Mouse (Mus musculus): Measurements from ENCODE around the gene Igfbp5. TPM values are rescaled to one million over a fixed set of nuclear protein-coding genes. Genes with fewer than 3 reads are reported as not detected.

Gene Igfbp5
- polyA plus RNA-seq, 1 experiment from 2014 or later: 131 TPM

DNA sequence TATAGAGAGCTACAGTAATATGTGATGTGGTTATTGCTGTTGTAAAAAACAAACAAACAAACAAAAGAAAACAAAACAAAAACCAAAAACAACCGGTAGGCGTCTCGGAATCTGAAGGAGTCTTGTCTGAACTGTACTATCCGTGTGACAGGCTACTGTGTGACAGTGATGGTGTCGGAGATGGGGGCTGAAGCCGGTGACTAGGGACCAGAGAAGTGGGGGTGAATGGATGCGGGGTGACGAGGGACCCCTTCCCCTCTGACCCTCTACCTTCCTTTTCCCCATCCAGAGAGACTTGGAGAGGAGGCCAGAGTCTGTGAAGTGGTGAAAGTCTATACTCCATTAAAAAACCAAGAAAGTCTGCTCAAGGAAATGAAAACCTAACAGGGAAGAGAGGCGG, 16.4 kb downstream of the Igfbp5 start:
- Histone ChIP-seq H3K27me3 (no peaks in the 10 kb centered on the region), H3K27ac (replicated peaks) (no peak overlapping the region), H3K4me3 (replicated peaks) (no peak overlapping the region), H3K9me3 (replicated peaks) (no peaks in the 10 kb centered on the region), H3K9ac (no peak overlapping the region), H3K4me1 (peaks cover 8% of the 10 kb centered on the region), H3K4me2 (replicated peaks) (no peak overlapping the region), H3K36me3 (peaks cover 50% of the 10 kb centered on the region)
- WGBS: 81% methylated on average over 9 of the region's 9 CpGs
- ATAC-seq (ENCODE audit: insufficient number of reproducible peaks, low FRiP score, low TSS enrichment, low read depth): no peak

GRCm38 (mm10) chr1:72857631-72858030, 17.1 kb downstream of the Igfbp5 start:
- H3K4me2 ChIP-seq (replicated peaks): no peak overlapping the region
- peaks cover 44% of the 10 kb centered on the region for H3K36me3 ChIP-seq
- H3K4me1 ChIP-seq: peaks cover 8% of the 10 kb centered on the region
- no peak overlapping the region for H3K27ac ChIP-seq (replicated peaks)
- no peaks in the 10 kb centered on the region for H3K27me3 ChIP-seq
- 63% methylated on average over 5 of the region's 5 CpGs for WGBS
- H3K4me3 ChIP-seq (replicated peaks): no peak overlapping the region
- H3K9me3 ChIP-seq (replicated peaks): no peaks in the 10 kb centered on the region
- no peak overlapping the region for H3K9ac ChIP-seq
- ATAC-seq (ENCODE audit: insufficient number of reproducible peaks, low FRiP score, low TSS enrichment, low read depth): no peak

- H3K4me3 ChIP-seq (replicated peaks): no peak overlapping the region
- H3K27me3 ChIP-seq: no peaks in the 10 kb centered on the region
- peak; percentile 12; the same call in 1 of the 2 replicates for ATAC-seq (ENCODE audit: insufficient number of reproducible peaks, low FRiP score, low TSS enrichment, low read depth)
- no peak overlapping the region for H3K4me2 ChIP-seq (replicated peaks)
- H3K4me1 ChIP-seq: peaks cover 8% of the 10 kb centered on the region
- peaks cover 43% of the 10 kb centered on the region for H3K36me3 ChIP-seq
- H3K9me3 ChIP-seq (replicated peaks): no peaks in the 10 kb centered on the region
- H3K27ac ChIP-seq (replicated peaks): no peak overlapping the region
- no peak overlapping the region; the same call in 1 of the 2 replicates for H3K9ac ChIP-seq
- WGBS: 83% methylated on average over 7 of the region's 7 CpGs
Observed at GRCm38 (mm10) chr1:72857142-72857541, 17.5 kb downstream of the Igfbp5 start.

DNA sequence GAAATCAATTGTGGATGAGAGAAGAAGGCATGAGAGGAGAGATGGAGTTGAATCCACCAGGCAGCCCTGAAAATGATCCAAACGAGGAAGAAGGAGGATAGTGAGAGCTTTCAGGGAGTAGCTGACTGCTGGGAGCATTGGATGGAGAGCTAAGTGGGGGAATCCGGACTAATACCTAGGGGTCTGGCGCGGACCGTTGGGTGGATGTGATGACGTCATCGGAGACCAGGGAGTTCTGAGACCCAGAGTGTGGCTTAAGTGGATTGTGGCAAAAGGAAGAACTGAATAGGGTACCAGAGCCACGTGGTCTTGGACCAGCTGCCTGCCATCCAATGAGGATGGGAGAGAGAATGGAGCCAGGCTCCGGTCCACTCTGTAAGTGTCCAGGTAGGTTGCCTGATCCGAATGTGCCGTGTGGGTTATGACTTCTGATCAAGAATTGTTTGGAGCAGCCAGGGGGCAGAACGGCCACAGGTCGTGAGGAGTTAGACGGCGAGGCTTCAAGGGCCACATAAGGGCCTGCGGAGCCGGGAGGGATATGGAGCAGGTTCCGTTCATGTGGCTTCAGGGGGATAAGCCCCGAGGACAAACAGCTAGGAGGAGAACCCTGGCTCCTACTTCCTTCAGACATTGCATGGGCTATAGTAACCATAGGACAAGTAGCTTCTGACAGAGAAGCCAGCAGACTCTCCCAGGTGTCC, 18.3 kb downstream of the Igfbp5 start:
- H3K36me3 ChIP-seq: peaks cover 41% of the 10 kb centered on the region
- no peaks in the 10 kb centered on the region for H3K9me3 ChIP-seq (replicated peaks)
- H3K27ac ChIP-seq (replicated peaks): no peak overlapping the region
- H3K4me3 ChIP-seq (replicated peaks): no peak overlapping the region
- no peaks in the 10 kb centered on the region for H3K27me3 ChIP-seq
- H3K4me1 ChIP-seq: peaks cover 8% of the 10 kb centered on the region
- H3K9ac ChIP-seq: no peak overlapping the region
- WGBS: 78% methylated on average over 19 of the region's 19 CpGs
- ATAC-seq (ENCODE audit: insufficient number of reproducible peaks, low FRiP score, low TSS enrichment, low read depth): peak; percentile 42
- H3K4me2 ChIP-seq (replicated peaks): no peak overlapping the region

DNA sequence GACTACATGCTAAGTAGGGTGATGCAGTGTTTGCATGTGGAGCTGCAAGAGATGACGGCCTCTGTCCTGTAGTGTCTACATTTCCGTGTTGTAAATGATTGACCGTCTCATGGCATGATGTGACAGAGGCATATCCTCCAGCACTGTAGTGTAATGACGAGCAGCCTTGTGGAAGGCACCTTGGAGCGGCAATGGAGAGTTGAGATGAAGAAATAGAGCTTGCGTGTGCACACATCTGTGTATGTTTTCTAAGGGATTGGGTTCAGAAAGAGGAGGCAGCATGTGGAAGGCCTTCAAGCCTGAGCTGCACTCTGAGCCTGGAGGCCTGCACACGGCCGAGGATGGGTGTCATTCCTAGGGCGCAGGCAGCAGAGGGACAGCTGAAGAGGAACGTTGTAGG, 19.0 kb downstream of the Igfbp5 start:
- H3K9me3 ChIP-seq (replicated peaks): no peaks in the 10 kb centered on the region
- no peak overlapping the region for H3K4me3 ChIP-seq (replicated peaks)
- WGBS: 85% methylated on average over 10 of the region's 10 CpGs
- no peak overlapping the region for H3K9ac ChIP-seq
- H3K27ac ChIP-seq (replicated peaks): no peak overlapping the region
- peaks cover 36% of the 10 kb centered on the region for H3K36me3 ChIP-seq
- H3K27me3 ChIP-seq: no peaks in the 10 kb centered on the region
- no peak overlapping the region for H3K4me2 ChIP-seq (replicated peaks)
- peaks cover 8% of the 10 kb centered on the region for H3K4me1 ChIP-seq
- ATAC-seq (ENCODE audit: insufficient number of reproducible peaks, low FRiP score, low TSS enrichment, low read depth): no peak

DNA sequence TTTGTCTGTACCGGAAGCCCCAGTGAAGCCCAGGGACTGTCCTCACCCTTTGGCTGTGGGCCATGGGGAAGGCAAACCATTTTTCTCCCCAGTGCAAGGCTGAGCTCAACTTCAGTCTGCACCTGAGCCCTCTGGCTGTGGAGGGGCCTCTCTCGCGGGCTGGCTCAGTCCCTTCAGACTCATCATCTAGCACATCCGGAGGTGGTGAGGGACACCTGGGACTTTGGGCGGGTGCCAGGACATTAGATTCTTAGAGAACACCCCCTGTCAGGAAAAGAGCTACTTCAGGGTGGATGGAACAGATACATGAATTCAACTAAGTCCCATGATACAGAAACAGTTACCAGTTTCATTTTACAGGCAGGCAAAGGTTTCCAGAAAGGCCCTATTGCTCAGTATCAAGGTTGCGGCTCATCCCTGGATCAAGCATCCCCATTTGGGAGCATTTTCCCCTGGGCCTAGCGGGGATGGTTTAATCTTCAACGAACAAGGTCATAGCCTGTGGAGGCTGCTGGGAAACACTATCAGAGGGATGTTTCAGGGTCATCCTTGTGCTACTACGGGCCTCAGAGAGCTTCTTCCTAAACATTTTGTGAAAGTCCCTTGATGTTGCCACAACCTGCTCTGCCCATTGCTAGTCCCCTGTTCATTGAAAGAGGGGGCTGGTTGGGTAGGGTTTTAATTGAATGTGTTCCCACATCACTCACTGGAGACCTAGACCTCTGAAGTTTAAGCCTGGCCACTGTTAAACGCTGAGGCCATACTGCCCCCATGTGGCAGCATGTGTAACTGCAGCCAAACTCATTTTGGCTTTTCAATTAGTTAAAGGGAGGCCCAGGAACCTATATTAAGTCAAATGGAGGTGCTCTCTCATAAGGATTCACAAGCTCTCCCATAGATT, 20.1 kb downstream of the Igfbp5 start:
- ATAC-seq (ENCODE audit: insufficient number of reproducible peaks, low FRiP score, low TSS enrichment, low read depth): no peak
- Histone ChIP-seq H3K9ac (no peak overlapping the region), H3K9me3 (replicated peaks) (no peaks in the 10 kb centered on the region), H3K4me3 (replicated peaks) (no peak overlapping the region), H3K4me1 (peaks cover 8% of the 10 kb centered on the region), H3K36me3 (peaks cover 30% of the 10 kb centered on the region), H3K4me2 (replicated peaks) (no peak overlapping the region), H3K27ac (replicated peaks) (peak overlapping the region; percentile 58; the same call in 1 of the 2 replicates), H3K27me3 (no peaks in the 10 kb centered on the region)
- WGBS: 44% methylated on average over 10 of the region's 10 CpGs

- Histone ChIP-seq H3K4me2 (replicated peaks) (no peak overlapping the region), H3K36me3 (peaks cover 30% of the 10 kb centered on the region), H3K4me1 (peaks cover 8% of the 10 kb centered on the region), H3K27me3 (no peaks in the 10 kb centered on the region), H3K9me3 (replicated peaks) (no peaks in the 10 kb centered on the region), H3K9ac (no peak overlapping the region), H3K27ac (replicated peaks) (no peak overlapping the region), H3K4me3 (replicated peaks) (no peak overlapping the region)
- no peak for ATAC-seq (ENCODE audit: insufficient number of reproducible peaks, low FRiP score, low TSS enrichment, low read depth)
- WGBS: 83% methylated on average over 1 of the region's 1 CpGs
Observed at GRCm38 (mm10) chr1:72853759-72854158, 20.9 kb downstream of the Igfbp5 start.

DNA sequence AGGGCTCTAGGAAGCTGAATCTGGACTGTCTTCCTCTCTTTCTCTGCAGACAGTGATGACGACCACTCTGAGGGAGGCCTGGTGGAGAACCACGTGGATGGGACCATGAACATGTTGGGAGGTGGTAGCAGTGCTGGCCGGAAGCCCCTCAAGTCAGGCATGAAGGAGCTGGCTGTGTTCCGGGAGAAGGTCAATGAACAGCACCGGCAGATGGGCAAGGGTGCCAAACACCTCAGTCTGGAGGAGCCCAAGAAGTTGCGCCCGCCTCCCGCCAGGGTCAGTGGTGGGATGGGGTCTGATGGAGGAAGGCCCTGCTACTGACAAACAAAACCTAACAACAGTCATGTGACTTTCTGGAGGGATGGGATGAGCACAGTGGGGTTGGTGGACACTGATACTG, 25.6 kb downstream of the Igfbp5 start:
- Histone ChIP-seq H3K27me3 (no peaks in the 10 kb centered on the region), H3K4me3 (replicated peaks) (no peak overlapping the region), H3K9me3 (replicated peaks) (no peaks in the 10 kb centered on the region), H3K9ac (no peak overlapping the region), H3K36me3 (peaks cover 25% of the 10 kb centered on the region), H3K4me2 (replicated peaks) (no peak overlapping the region), H3K27ac (replicated peaks) (no peak overlapping the region), H3K4me1 (no peaks in the 10 kb centered on the region)
- WGBS: 87% methylated on average over 8 of the region's 8 CpGs
- ATAC-seq (ENCODE audit: insufficient number of reproducible peaks, low FRiP score, low TSS enrichment, low read depth): no peak

DNA sequence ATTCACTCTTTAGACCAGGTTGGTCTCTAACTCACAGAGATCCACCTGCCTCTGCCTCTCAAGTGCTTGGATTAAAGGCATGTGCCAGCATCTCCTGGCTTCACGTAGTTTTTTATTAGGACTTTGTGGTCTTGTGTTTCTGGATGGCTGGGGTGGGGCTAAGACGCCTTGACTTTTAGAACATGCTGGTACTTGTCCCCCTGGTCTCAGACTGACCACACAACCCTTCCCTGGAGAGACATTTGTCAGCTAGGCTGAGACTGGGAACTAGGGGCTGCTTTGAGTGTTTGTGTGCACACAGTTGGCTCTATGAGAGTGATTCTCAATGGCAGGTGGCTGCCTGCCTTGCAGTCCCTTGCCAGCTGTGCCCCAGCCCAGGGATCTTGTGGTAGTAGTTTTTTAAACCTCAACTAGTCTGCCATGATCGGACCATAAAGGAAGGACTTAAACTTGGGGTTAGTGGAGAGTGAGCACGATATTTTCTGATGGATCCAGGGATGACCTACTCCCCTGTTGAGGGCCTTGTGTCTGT, 26.8 kb downstream of the Igfbp5 start:
- Histone ChIP-seq H3K9me3 (replicated peaks) (no peaks in the 10 kb centered on the region), H3K4me1 (no peaks in the 10 kb centered on the region), H3K36me3 (peaks cover 25% of the 10 kb centered on the region), H3K4me2 (replicated peaks) (no peak overlapping the region), H3K27me3 (no peaks in the 10 kb centered on the region), H3K27ac (replicated peaks) (no peak overlapping the region), H3K9ac (no peak overlapping the region), H3K4me3 (replicated peaks) (no peak overlapping the region)
- 78% methylated on average over 4 of the region's 4 CpGs for WGBS
- ATAC-seq (ENCODE audit: insufficient number of reproducible peaks, low FRiP score, low TSS enrichment, low read depth): no peak

GRCm38 (mm10) chr1:72844675-72845074, 30.0 kb downstream of the Igfbp5 start:
- ATAC-seq (ENCODE audit: insufficient number of reproducible peaks, low FRiP score, low TSS enrichment, low read depth): no peak
- Histone ChIP-seq H3K27me3 (no peaks in the 10 kb centered on the region), H3K4me2 (replicated peaks) (no peak overlapping the region), H3K9me3 (replicated peaks) (no peaks in the 10 kb centered on the region), H3K4me3 (replicated peaks) (no peak overlapping the region), H3K9ac (no peak overlapping the region), H3K27ac (replicated peaks) (no peak overlapping the region), H3K4me1 (no peaks in the 10 kb centered on the region), H3K36me3 (peaks cover 11% of the 10 kb centered on the region)
- 87% methylated on average over 6 of the region's 6 CpGs for WGBS

- Histone ChIP-seq H3K4me2 (replicated peaks) (no peak overlapping the region), H3K9me3 (replicated peaks) (no peaks in the 10 kb centered on the region), H3K36me3 (no peaks in the 10 kb centered on the region), H3K9ac (no peak overlapping the region), H3K4me1 (no peaks in the 10 kb centered on the region), H3K27me3 (no peaks in the 10 kb centered on the region), H3K27ac (replicated peaks) (0 out of 2 replicates have a peak overlapping the region, but pooled peaks have one; percentile 34), H3K4me3 (replicated peaks) (no peak overlapping the region)
- ATAC-seq (ENCODE audit: insufficient number of reproducible peaks, low FRiP score, low TSS enrichment, low read depth): no peak
- 69% methylated on average over 18 of the region's 18 CpGs for WGBS
Observed at GRCm38 (mm10) chr1:72842666-72843459, 31.8 kb downstream of the Igfbp5 start.

All from embryonic facial prominence, embryonic 15.5 days (tissue).